Mouse (Mus musculus) cortical plate, adult 2 months (tissue): ENCODE measurements at regions not wholly inside any gene's neighbourhood (a gene's known extent, or its start where the extent isn't known, plus 50 kb on each side); places are given as distances from the start of the nearest gene placed in this dataset.

Experiments
- CTCF ChIP-seq: fragments of 200-500 bp; IDR thresholded peaks from 2 replicates; pipeline ENCODE4 v1.5.1; 2011; ENCODE audit warnings: mild to moderate bottlenecking, control low read depth, low read length; ENCODE audit not compliant: insufficient read depth; ENCODE audit errors: extremely low read depth
- POLR2A ChIP-seq: fragments of 200-500 bp; IDR thresholded peaks from 2 replicates; pipeline ENCODE4 v1.6.1; 2011; ENCODE audit warnings: mild to moderate bottlenecking, low read length, control low read depth; ENCODE audit not compliant: insufficient read depth; ENCODE audit errors: extremely low read depth

- no peak for TF ChIP-seq CTCF
- TF ChIP-seq POLR2A: no peak
These were observed 170.7 kb downstream of the Dyrk2 start for GRCm38 (mm10) chr10:118699292-118699691.
